Mouse (Mus musculus) ZHBTc4 (cell line): ENCODE results near the gene Mrln.

Experiments
- DNase-seq: peaks from one replicate; pipeline ENCODE4 v3.0.0-alpha.2; 2011; ENCODE audit warnings: low read depth, low spot score

The Mrln gene

GRCm38 (mm10) chr10:70204505-70205399, at the start of gene Mrln:
Gene Mrln (plus strand): TSS chr10:70204664.
- no peak for DNase-seq

GRCm38 (mm10) chr10:70156431-70157165, 47.9 kb upstream of the Mrln start:
- peak; percentile 85 for DNase-seq

- no peak for DNase-seq
Measured at GRCm38 (mm10) chr10:70159651-70160320, 44.7 kb upstream of the Mrln start.

- no peak for DNase-seq
Measured at GRCm38 (mm10) chr10:70160811-70161210, 43.7 kb upstream of the Mrln start.

- no peak for DNase-seq
Measured at GRCm38 (mm10) chr10:70161504-70161903, 43.0 kb upstream of the Mrln start.

GRCm38 (mm10) chr10:70163681-70164080, 40.8 kb upstream of the Mrln start:
- no peak for DNase-seq

- DNase-seq: peak; percentile 27
Measured at GRCm38 (mm10) chr10:70165877-70166276, 38.6 kb upstream of the Mrln start.

GRCm38 (mm10) chr10:70166427-70166826, 38.0 kb upstream of the Mrln start:
- DNase-seq: no peak

GRCm38 (mm10) chr10:70167625-70168024, 36.8 kb upstream of the Mrln start:
- peak; percentile 37 for DNase-seq

- no peak for DNase-seq
Measured at GRCm38 (mm10) chr10:70168396-70168795, 36.1 kb upstream of the Mrln start.

- no peak for DNase-seq
Measured at GRCm38 (mm10) chr10:70169044-70169443, 35.4 kb upstream of the Mrln start.

GRCm38 (mm10) chr10:70173314-70173713, 31.1 kb upstream of the Mrln start:
- DNase-seq: peak; percentile 78

- no peak for DNase-seq
Measured at GRCm38 (mm10) chr10:70174494-70175190, 29.8 kb upstream of the Mrln start.

- DNase-seq: no peak
Measured at GRCm38 (mm10) chr10:70180727-70181126, 23.7 kb upstream of the Mrln start.

GRCm38 (mm10) chr10:70181279-70181972, 23.0 kb upstream of the Mrln start:
- no peak for DNase-seq

- no peak for DNase-seq
Measured at GRCm38 (mm10) chr10:70183210-70184080, 21.0 kb upstream of the Mrln start.

GRCm38 (mm10) chr10:70186136-70186535, 18.3 kb upstream of the Mrln start:
- DNase-seq: peak; percentile 75

- DNase-seq: no peak
Measured at GRCm38 (mm10) chr10:70186586-70186985, 17.9 kb upstream of the Mrln start.

- peak; percentile 73 for DNase-seq
Measured at GRCm38 (mm10) chr10:70189864-70190263, 14.6 kb upstream of the Mrln start.

- DNase-seq: no peak
Measured at GRCm38 (mm10) chr10:70194283-70194682, 10.2 kb upstream of the Mrln start.
